Mouse (Mus musculus) kidney, adult 2 months (tissue): ENCODE data around the gene Fhl3. TPM values are rescaled to one million over a fixed set of nuclear protein-coding genes. Genes with fewer than 3 reads are reported as not detected.

ENCODE experiments used
- DNase-seq: peaks from one replicate; pipeline ENCODE4 v3.0.0; 2021
- H3K27ac ChIP-seq: fragments of 200-500 bp; 2 replicates; pipeline ENCODE4 v1.5.1; 2012; ENCODE audit warnings: low read depth, low read length, control low read depth, inconsistent platforms; ENCODE audit not compliant: insufficient read depth
- H3K27me3 ChIP-seq: fragments of 200-500 bp; replicated peaks from 2 replicates; pipeline ENCODE4 v1.6.1; 2012; ENCODE audit warnings: mild to moderate bottlenecking, moderate library complexity, low read length, inconsistent platforms; ENCODE audit not compliant: control insufficient read depth, insufficient read depth
- H3K36me3 ChIP-seq: fragments of 200-500 bp; 2 replicates; pipeline ENCODE4 v1.6.1; 2012; ENCODE audit warnings: mild to moderate bottlenecking, moderate library complexity, low read length, inconsistent platforms; ENCODE audit not compliant: control insufficient read depth, insufficient read depth
- H3K4me1 ChIP-seq: fragments of 200-500 bp; 2 replicates; pipeline ENCODE4 v1.6.1; 2011; ENCODE audit warnings: low read length; ENCODE audit not compliant: control insufficient read depth, insufficient read depth
- H3K4me3 ChIP-seq: fragments of 200-500 bp; 2 replicates; pipeline ENCODE4 v1.5.1; 2011; ENCODE audit warnings: mild to moderate bottlenecking, low read depth, low read length, control low read depth; ENCODE audit not compliant: insufficient read depth
- CTCF ChIP-seq: fragments of 200-500 bp; conservative IDR thresholded peaks from 2 replicates; pipeline ENCODE4 v1.5.1; 2011; ENCODE audit warnings: low read depth, mild to moderate bottlenecking, control low read depth, low read length, moderate library complexity, mixed read lengths; ENCODE audit not compliant: insufficient read depth, insufficient read length
- POLR2A ChIP-seq: fragments of 200-500 bp; IDR thresholded peaks from one replicate; pipeline ENCODE4 v1.6.1; 2011; ENCODE audit warnings: low read depth, low read length, control low read depth
- WGBS: fragments of 180-500 bp; shearing (Covaris S2); methylation state at CpG from one replicate; pipeline ENCODE4 v1.1.7; 2018; 5-methylcytosine and 5-hydroxymethylcytosine counted together
- polyA plus RNA-seq: library from polyadenylated mRNA; depleted of rRNA; stranded (reverse); fragments of >200 nt; gene quantifications from 2 replicates; pipeline ENCODE4 v1.2.3, GENCODE M21; 2012

Fhl3 gene
- polyA plus RNA-seq, 1 experiment, result 10.8 TPM

- Histone ChIP-seq H3K27me3 (no peaks in the 10 kb centered on the region), H3K4me1 (peaks cover 21% of the 10 kb centered on the region; the same call in 1 of the 2 replicates), H3K4me3 (no peak overlapping the region), H3K36me3 (no peaks in the 10 kb centered on the region; the same call in 1 of the 2 replicates), H3K27ac (no peak overlapping the region)
- DNase-seq, result no peak
- WGBS, result 62% methylated on average over 2 of the region's 2 CpGs
- TF ChIP-seq CTCF (no peak), POLR2A (no peak)
These were observed 5.9 kb upstream of the Fhl3 start for GRCm38 (mm10) chr4:124694572-124694971.

- peaks cover 26% of the 10 kb centered on the region; the same call in 1 of the 2 replicates for H3K4me1 ChIP-seq
- TF ChIP-seq CTCF (no peak), POLR2A (no peak)
- WGBS, result 22% methylated on average over 18 of the region's 18 CpGs
- no peak overlapping the region for H3K4me3 ChIP-seq
- peak; percentile 83 for DNase-seq
- H3K36me3 ChIP-seq, result no peaks in the 10 kb centered on the region
- peak overlapping the region; percentile 71 for H3K27ac ChIP-seq
- no peaks in the 10 kb centered on the region for H3K27me3 ChIP-seq
These were observed 4.5 kb upstream of the Fhl3 start for GRCm38 (mm10) chr4:124695786-124696516.

- TF ChIP-seq POLR2A, result no peak
- Histone ChIP-seq H3K36me3 (no peaks in the 10 kb centered on the region), H3K4me1 (peaks cover 25% of the 10 kb centered on the region; the same call in 1 of the 2 replicates), H3K4me3 (no peak overlapping the region), H3K27me3 (no peaks in the 10 kb centered on the region), H3K27ac (peak overlapping the region; percentile 47)
- 49% methylated on average over 6 of the region's 6 CpGs for WGBS
- no peak for DNase-seq
These were observed 710 bp upstream of the Fhl3 start for GRCm38 (mm10) chr4:124699791-124700190.

- no peak for DNase-seq
- H3K27ac ChIP-seq, result no peak overlapping the region
- H3K4me1 ChIP-seq, result peaks cover 15% of the 10 kb centered on the region; the same call in 1 of the 2 replicates
- no peaks in the 10 kb centered on the region for H3K36me3 ChIP-seq
- TF ChIP-seq CTCF, result no peak
- no peak for TF ChIP-seq POLR2A
- H3K4me3 ChIP-seq, result peak overlapping the region; percentile 72
- WGBS, result 25% methylated on average over 22 of the region's 22 CpGs
- no peaks in the 10 kb centered on the region for H3K27me3 ChIP-seq
These were observed 748 bp downstream of the Fhl3 start for GRCm38 (mm10) chr4:124701052-124701845.

- no peaks in the 10 kb centered on the region for H3K36me3 ChIP-seq
- H3K4me1 ChIP-seq, result peaks cover 12% of the 10 kb centered on the region; the same call in 1 of the 2 replicates
- H3K27ac ChIP-seq, result no peak overlapping the region
- DNase-seq, result no peak
- H3K27me3 ChIP-seq, result no peaks in the 10 kb centered on the region
- WGBS, result 60% methylated on average over 4 of the region's 5 CpGs
- no peak for TF ChIP-seq CTCF
- TF ChIP-seq POLR2A, result no peak
- no peak overlapping the region; the same call in 1 of the 2 replicates for H3K4me3 ChIP-seq
These were observed 1.4 kb downstream of the Fhl3 start for GRCm38 (mm10) chr4:124701916-124702315.

GRCm38 (mm10) chr4:124703406-124703805 is 2.9 kb downstream of the Fhl3 start:
- TF ChIP-seq POLR2A (no peak), CTCF (no peak)
- Histone ChIP-seq H3K27me3 (no peaks in the 10 kb centered on the region), H3K36me3 (no peaks in the 10 kb centered on the region), H3K4me3 (no peak overlapping the region), H3K27ac (peak overlapping the region; percentile 64; the same call in 1 of the 2 replicates), H3K4me1 (peaks cover 12% of the 10 kb centered on the region; the same call in 1 of the 2 replicates)
- WGBS, result 46% methylated on average over 2 of the region's 2 CpGs
- peak; percentile 22 for DNase-seq
